Mouse (Mus musculus) kidney, postnatal 0 days (tissue): ENCODE data around the gene Pnrc1. TPM values are rescaled to one million over a fixed set of nuclear protein-coding genes. Genes with fewer than 3 reads are reported as not detected.

Experiments used
- ATAC-seq: fragments of 200-750 bp; cut with Nextera tagmentation; replicated peaks from 2 replicates; pipeline ENCODE4 v1.8.0; 2017; ENCODE audit warnings: low read depth, moderate number of reproducible peaks, moderate TSS enrichment, moderate library complexity; ENCODE audit not compliant: low FRiP score
- DNase-seq: peaks from one replicate; pipeline ENCODE4 v3.0.0-alpha.2; 2016; ENCODE audit warnings: low spot score
- H3K27ac ChIP-seq: fragments of 300-500 bp; sonication (generic); 2 replicates; pipeline ENCODE4 v1.5.1; 2014; ENCODE audit warnings: mild to moderate bottlenecking
- H3K27me3 ChIP-seq: fragments of 300-500 bp; sonication (generic); 2 replicates; pipeline ENCODE4 v1.6.1; 2014; ENCODE audit warnings: low read length, mixed read lengths; ENCODE audit not compliant: insufficient read depth
- H3K36me3 ChIP-seq: fragments of 300-500 bp; sonication (generic); 2 replicates; pipeline ENCODE4 v1.6.1; 2014; ENCODE audit warnings: low read length, mixed read lengths; ENCODE audit not compliant: insufficient read depth
- H3K4me1 ChIP-seq: fragments of 300-500 bp; sonication (generic); replicated peaks from 2 replicates; pipeline ENCODE4 v1.6.1; 2014; ENCODE audit warnings: antibody characterized with exemption, low read length, mixed read lengths; ENCODE audit not compliant: insufficient read depth
- H3K4me2 ChIP-seq: fragments of 300-500 bp; sonication (generic); 2 replicates; pipeline ENCODE4 v1.6.1; 2014; ENCODE audit warnings: mild to moderate bottlenecking, low read length, moderate library complexity, mixed read lengths
- H3K4me3 ChIP-seq: fragments of 300-500 bp; sonication (generic); replicated peaks from 2 replicates; pipeline ENCODE4 v1.5.1; 2014; ENCODE audit warnings: low read depth, low read length
- H3K9ac ChIP-seq: fragments of 300-500 bp; sonication (generic); 2 replicates; pipeline ENCODE4 v1.6.1; 2014; ENCODE audit warnings: low read depth, low read length
- H3K9me3 ChIP-seq: fragments of 300-500 bp; sonication (generic); replicated peaks from 2 replicates; pipeline ENCODE4 v1.6.1; 2016; ENCODE audit warnings: low read length, inconsistent platforms, mixed read lengths
- CTCF ChIP-seq: IDR thresholded peaks from 2 replicates; pipeline ENCODE4 v1.5.1; 2016; ENCODE audit warnings: antibody characterized with exemption, low read depth, mild to moderate bottlenecking, moderate library complexity
- WGBS: fragments of 180-500 bp; shearing (Covaris S2); extraction: QIAGEN DNeasy Blood & Tissue Kit; methylation state at CpG from one replicate; pipeline ENCODE4 v1.1.7; 2014; 5-methylcytosine and 5-hydroxymethylcytosine counted together
- polyA plus RNA-seq: library from polyadenylated mRNA; unstranded; fragments of >200 nt; fragmentation: Nextera tagmentation; extraction: Ambion mirVana; gene quantifications from 2 replicates; pipeline ENCODE4 v1.2.1, GENCODE M21; 2015

Pnrc1 gene
- polyA plus RNA-seq, 1 experiment from 2014 or later, result 137 TPM

- H3K4me1 ChIP-seq, result no peaks in the 10 kb centered on the region
- DNase-seq (peak; percentile 47), ATAC-seq (peak; percentile 49)
- WGBS, result 65% methylated on average over 11 of the region's 11 CpGs
- H3K4me3 ChIP-seq, result no peak overlapping the region
- no peak for TF ChIP-seq CTCF
- H3K9me3 ChIP-seq, result no peaks in the 10 kb centered on the region
- H3K4me2 ChIP-seq, result no peak overlapping the region
- H3K27me3 ChIP-seq, result no peaks in the 10 kb centered on the region
- H3K27ac ChIP-seq, result peak overlapping the region; percentile 47; the same call in 1 of the 2 replicates
- no peaks in the 10 kb centered on the region for H3K36me3 ChIP-seq
- H3K9ac ChIP-seq, result no peak overlapping the region
These were observed 19.3 kb downstream of the Pnrc1 start for GRCm38 (mm10) chr4:33270386-33271314.

GRCm38 (mm10) chr4:33264979-33265726 is 24.8 kb downstream of the Pnrc1 start:
- no peak for ATAC-seq
- H3K4me1 ChIP-seq, result no peaks in the 10 kb centered on the region
- no peak overlapping the region for H3K4me3 ChIP-seq
- H3K27ac ChIP-seq, result no peak overlapping the region
- H3K4me2 ChIP-seq, result no peak overlapping the region
- WGBS, result 90% methylated on average over 11 of the region's 11 CpGs
- no peaks in the 10 kb centered on the region for H3K36me3 ChIP-seq
- no peak for DNase-seq
- H3K27me3 ChIP-seq, result no peaks in the 10 kb centered on the region
- TF ChIP-seq CTCF, result no peak
- no peak overlapping the region for H3K9ac ChIP-seq
- H3K9me3 ChIP-seq, result no peaks in the 10 kb centered on the region

- Histone ChIP-seq H3K9ac (no peak overlapping the region), H3K4me2 (no peak overlapping the region), H3K4me3 (no peak overlapping the region), H3K27me3 (no peaks in the 10 kb centered on the region), H3K36me3 (no peaks in the 10 kb centered on the region), H3K9me3 (no peaks in the 10 kb centered on the region), H3K27ac (no peak overlapping the region), H3K4me1 (no peaks in the 10 kb centered on the region)
- WGBS, result 86% methylated on average over 1 of the region's 1 CpGs
- DNase-seq (no peak), ATAC-seq (no peak)
- no peak for TF ChIP-seq CTCF
These were observed 27.1 kb downstream of the Pnrc1 start for GRCm38 (mm10) chr4:33262897-33263296.

GRCm38 (mm10) chr4:33261311-33261753 is 28.6 kb downstream of the Pnrc1 start:
- H3K36me3 ChIP-seq, result no peaks in the 10 kb centered on the region
- peak; percentile 72 for DNase-seq
- peak overlapping the region; percentile 31; the same call in 1 of the 2 replicates for H3K27ac ChIP-seq
- no peak overlapping the region for H3K4me2 ChIP-seq
- no peaks in the 10 kb centered on the region for H3K4me1 ChIP-seq
- H3K27me3 ChIP-seq, result no peaks in the 10 kb centered on the region
- TF ChIP-seq CTCF, result 0 out of 2 replicates have a peak, but pooled peaks have one; percentile 11
- WGBS, result 30% methylated on average over 7 of the region's 7 CpGs
- H3K4me3 ChIP-seq, result no peak overlapping the region
- ATAC-seq, result peak; percentile 94
- H3K9me3 ChIP-seq, result no peaks in the 10 kb centered on the region
- no peak overlapping the region for H3K9ac ChIP-seq

- no peaks in the 10 kb centered on the region for H3K9me3 ChIP-seq
These were observed 29.7 kb downstream of the Pnrc1 start for GRCm38 (mm10) chr4:33260311-33260710.

GRCm38 (mm10) chr4:33257263-33257964 is 32.5 kb downstream of the Pnrc1 start:
- ATAC-seq, result no peak
- no peak for DNase-seq
- no peak for TF ChIP-seq CTCF
- no peak overlapping the region for H3K4me2 ChIP-seq
- H3K27ac ChIP-seq, result no peak overlapping the region
- H3K4me1 ChIP-seq, result no peaks in the 10 kb centered on the region
- no peak overlapping the region for H3K9ac ChIP-seq
- H3K4me3 ChIP-seq, result no peak overlapping the region
- no peaks in the 10 kb centered on the region for H3K36me3 ChIP-seq
- no peaks in the 10 kb centered on the region for H3K9me3 ChIP-seq
- H3K27me3 ChIP-seq, result no peaks in the 10 kb centered on the region
- WGBS, result 68% methylated on average over 11 of the region's 11 CpGs

More at GRCm38 (mm10) chr4:33260311-33260710, 29.7 kb downstream of the Pnrc1 start:
- ATAC-seq, result no peak
- Histone ChIP-seq H3K36me3 (no peaks in the 10 kb centered on the region), H3K27me3 (no peaks in the 10 kb centered on the region), H3K4me2 (no peak overlapping the region), H3K27ac (no peak overlapping the region), H3K4me1 (no peaks in the 10 kb centered on the region), H3K4me3 (no peak overlapping the region), H3K9ac (no peak overlapping the region)
- DNase-seq, result no peak
- TF ChIP-seq CTCF, result no peak
